Mouse (Mus musculus) stomach, postnatal 0 days (tissue): ENCODE data around the gene Hcls1. TPM values are rescaled to one million over a fixed set of nuclear protein-coding genes. Genes with fewer than 3 reads are reported as not detected.

Experiments
- ATAC-seq: fragments of 200-750 bp; cut with Nextera tagmentation; 2 replicates; pipeline ENCODE4 v1.8.0; 2017; ENCODE audit not compliant: low FRiP score, low TSS enrichment
- DNase-seq: peaks from one replicate; pipeline ENCODE4 v3.0.0-alpha.2; 2016; ENCODE audit warnings: low spot score
- H3K27ac ChIP-seq: fragments of 300-500 bp; sonication (generic); replicated peaks from 2 replicates; pipeline ENCODE4 v1.5.1; 2014; ENCODE audit warnings: mild to moderate bottlenecking, control low read depth
- H3K27me3 ChIP-seq: fragments of 300-500 bp; sonication (generic); 2 replicates; pipeline ENCODE4 v1.6.1; 2014; ENCODE audit warnings: low read length; ENCODE audit not compliant: control insufficient read depth, insufficient read depth
- H3K36me3 ChIP-seq: fragments of 300-500 bp; sonication (generic); 2 replicates; pipeline ENCODE4 v1.6.1; 2014; ENCODE audit warnings: low read length, mixed read lengths; ENCODE audit not compliant: control insufficient read depth, insufficient read depth
- H3K4me1 ChIP-seq: fragments of 300-500 bp; sonication (generic); replicated peaks from 2 replicates; pipeline ENCODE4 v1.6.1; 2014; ENCODE audit warnings: antibody characterized with exemption; ENCODE audit not compliant: control insufficient read depth, insufficient read depth
- H3K4me2 ChIP-seq: fragments of 300-500 bp; sonication (generic); replicated peaks from 2 replicates; pipeline ENCODE4 v1.6.1; 2014; ENCODE audit warnings: low read depth, mild to moderate bottlenecking, control low read depth, moderate library complexity
- H3K4me3 ChIP-seq: fragments of 300-500 bp; sonication (generic); 2 replicates; pipeline ENCODE4 v1.5.1; 2014; ENCODE audit warnings: low read depth, low read length, control low read depth
- H3K9ac ChIP-seq: fragments of 300-500 bp; sonication (generic); 2 replicates; pipeline ENCODE4 v1.6.1; 2014; ENCODE audit warnings: mild to moderate bottlenecking, low read length, control low read depth, mixed read lengths
- H3K9me3 ChIP-seq: fragments of 300-500 bp; sonication (generic); 2 replicates; pipeline ENCODE4 v1.6.1; 2016; ENCODE audit warnings: low read length; ENCODE audit not compliant: control insufficient read depth
- CTCF ChIP-seq: IDR thresholded peaks from 2 replicates; pipeline ENCODE4 v1.5.1; 2016; ENCODE audit warnings: antibody characterized with exemption, low read depth, mild to moderate bottlenecking, moderate library complexity
- EP300 ChIP-seq: optimal IDR thresholded peaks from 2 replicates; pipeline ENCODE3; 2016; ENCODE audit warnings: antibody characterized with exemption
- whole genome bisulfite sequencing: fragments of 180-500 bp; shearing (Covaris S2); extraction: QIAGEN DNeasy Blood & Tissue Kit; methylation state at CpG from one replicate; pipeline ENCODE4 v1.1.7; 2014; 5-methylcytosine and 5-hydroxymethylcytosine counted together
- polyA plus RNA-seq: library from polyadenylated mRNA; unstranded; fragments of >200 nt; fragmentation: Nextera tagmentation; extraction: Ambion mirVana; gene quantifications from 2 replicates; pipeline ENCODE4 v1.2.1, GENCODE M21; 2015

Hcls1 gene
- polyA plus RNA-seq, 1 experiment from 2014 or later: 3.7 TPM

- no peak overlapping the region for H3K4me2 ChIP-seq
- no peak for TF ChIP-seq CTCF
- no peak for TF ChIP-seq EP300
- H3K36me3 ChIP-seq: peaks cover 28% of the 10 kb centered on the region
- no peaks in the 10 kb centered on the region for H3K9me3 ChIP-seq
- no peaks in the 10 kb centered on the region for H3K4me1 ChIP-seq
- no peak overlapping the region for H3K4me3 ChIP-seq
- DNase-seq: no peak
- 92% methylated on average over 6 of the region's 6 CpGs for WGBS
- H3K27me3 ChIP-seq: no peaks in the 10 kb centered on the region
- no peak for ATAC-seq
- no peak overlapping the region for H3K9ac ChIP-seq
- H3K27ac ChIP-seq: no peak overlapping the region
Measured at GRCm38 (mm10) chr16:36896712-36897111, 38.1 kb upstream of the Hcls1 start.

- Histone ChIP-seq H3K27me3 (no peaks in the 10 kb centered on the region), H3K9me3 (no peaks in the 10 kb centered on the region), H3K4me2 (no peak overlapping the region), H3K9ac (no peak overlapping the region), H3K4me1 (no peaks in the 10 kb centered on the region), H3K27ac (no peak overlapping the region), H3K36me3 (peaks cover 21% of the 10 kb centered on the region), H3K4me3 (no peak overlapping the region)
- TF ChIP-seq CTCF (no peak), EP300 (no peak)
- WGBS: 79% methylated on average over 5 of the region's 5 CpGs
- no peak for ATAC-seq
- no peak for DNase-seq
Measured at GRCm38 (mm10) chr16:36903156-36903555, 31.6 kb upstream of the Hcls1 start.

GRCm38 (mm10) chr16:36911909-36912308, 22.9 kb upstream of the Hcls1 start:
- no peak overlapping the region for H3K4me2 ChIP-seq
- no peak for DNase-seq
- no peaks in the 10 kb centered on the region for H3K9me3 ChIP-seq
- no peaks in the 10 kb centered on the region for H3K4me1 ChIP-seq
- 85% methylated on average over 10 of the region's 10 CpGs for WGBS
- no peaks in the 10 kb centered on the region for H3K27me3 ChIP-seq
- H3K4me3 ChIP-seq: no peak overlapping the region
- ATAC-seq: no peak
- TF ChIP-seq CTCF (no peak), EP300 (no peak)
- H3K27ac ChIP-seq: no peak overlapping the region
- no peak overlapping the region for H3K9ac ChIP-seq
- H3K36me3 ChIP-seq: peaks cover 27% of the 10 kb centered on the region; the same call in 1 of the 2 replicates

- TF ChIP-seq EP300: no peak
- no peak for TF ChIP-seq CTCF
- H3K36me3 ChIP-seq: peaks cover 27% of the 10 kb centered on the region; the same call in 1 of the 2 replicates
- WGBS: 75% methylated on average over 13 of the region's 13 CpGs
Measured at GRCm38 (mm10) chr16:36912311-36912710, 22.5 kb upstream of the Hcls1 start.

GRCm38 (mm10) chr16:36914195-36914594, 20.6 kb upstream of the Hcls1 start:
- no peak overlapping the region for H3K4me2 ChIP-seq
- WGBS: 55% methylated on average over 5 of the region's 5 CpGs
- peaks cover 26% of the 10 kb centered on the region for H3K36me3 ChIP-seq
- no peaks in the 10 kb centered on the region for H3K9me3 ChIP-seq
- ATAC-seq (no peak), DNase-seq (no peak)
- no peak overlapping the region for H3K27ac ChIP-seq
- no peaks in the 10 kb centered on the region for H3K27me3 ChIP-seq
- TF ChIP-seq CTCF (no peak), EP300 (no peak)
- no peak overlapping the region for H3K4me3 ChIP-seq
- no peak overlapping the region for H3K9ac ChIP-seq
- no peaks in the 10 kb centered on the region for H3K4me1 ChIP-seq

More at GRCm38 (mm10) chr16:36912311-36912710, 22.5 kb upstream of the Hcls1 start:
- Histone ChIP-seq H3K9me3 (no peaks in the 10 kb centered on the region), H3K4me3 (no peak overlapping the region), H3K27me3 (no peaks in the 10 kb centered on the region), H3K4me1 (no peaks in the 10 kb centered on the region), H3K4me2 (no peak overlapping the region), H3K9ac (no peak overlapping the region), H3K27ac (no peak overlapping the region)
- ATAC-seq (no peak), DNase-seq (no peak)

GRCm38 (mm10) chr16:36918505-36918904, 16.3 kb upstream of the Hcls1 start:
- Histone ChIP-seq H3K27ac (no peak overlapping the region), H3K36me3 (peaks cover 18% of the 10 kb centered on the region), H3K27me3 (no peaks in the 10 kb centered on the region), H3K4me2 (no peak overlapping the region), H3K4me3 (no peak overlapping the region), H3K9ac (no peak overlapping the region), H3K9me3 (no peaks in the 10 kb centered on the region), H3K4me1 (no peaks in the 10 kb centered on the region)
- DNase-seq (no peak), ATAC-seq (no peak)
- 97% methylated on average over 10 of the region's 10 CpGs for WGBS
- no peak for TF ChIP-seq CTCF
